Mouse (Mus musculus) spleen, adult 2 months (tissue): ENCODE results near the gene Tbxas1. TPM values are rescaled to one million over a fixed set of nuclear protein-coding genes. Genes with fewer than 3 reads are reported as not detected.

Experiments used
- DNase-seq, 2 experiments: peaks; one replicate each; pipeline versions ENCODE4 v3.0.0 to v3.0.0-alpha.2; 2012 to 2021; ENCODE audit warnings: low spot score in 2 of 2, low read depth in 1 of 2
- H3K27ac ChIP-seq: fragments of 200-500 bp; 2 replicates; pipeline ENCODE4 v1.5.1; 2012; ENCODE audit warnings: low read length, inconsistent platforms; ENCODE audit not compliant: insufficient read depth
- H3K27me3 ChIP-seq: fragments of 200-500 bp; 2 replicates; pipeline ENCODE4 v1.6.1; 2012; ENCODE audit warnings: mild to moderate bottlenecking, moderate library complexity, low read length, inconsistent platforms; ENCODE audit not compliant: control insufficient read depth, insufficient read depth
- H3K36me3 ChIP-seq: fragments of 200-500 bp; 2 replicates; pipeline ENCODE4 v1.6.1; 2012; ENCODE audit warnings: mild to moderate bottlenecking, low read length, inconsistent platforms; ENCODE audit not compliant: control insufficient read depth, insufficient read depth
- H3K4me1 ChIP-seq: fragments of 200-500 bp; 2 replicates; pipeline ENCODE4 v1.6.1; 2011; ENCODE audit warnings: inconsistent platforms; ENCODE audit not compliant: control insufficient read depth, insufficient read depth, insufficient read length
- H3K4me3 ChIP-seq: fragments of 200-500 bp; 2 replicates; pipeline ENCODE4 v1.5.1; 2011; ENCODE audit warnings: mild to moderate bottlenecking, inconsistent platforms; ENCODE audit not compliant: insufficient read depth, insufficient read length; ENCODE audit errors: extremely low read depth
- CTCF ChIP-seq: fragments of 200-500 bp; IDR thresholded peaks from 2 replicates; pipeline ENCODE4 v1.5.1; 2011; ENCODE audit warnings: mild to moderate bottlenecking, inconsistent platforms; ENCODE audit not compliant: insufficient read depth, insufficient read length, insufficient replicate concordance; ENCODE audit errors: extremely low read depth
- POLR2A ChIP-seq: fragments of 200-500 bp; IDR thresholded peaks from 2 replicates; pipeline ENCODE4 v1.6.1; 2011; ENCODE audit warnings: low read depth, low read length, inconsistent platforms
- WGBS: fragments of 180-500 bp; shearing (Covaris S2); methylation state at CpG from one replicate; pipeline ENCODE4 v1.1.7; 2018; 5-methylcytosine and 5-hydroxymethylcytosine counted together
- polyA plus RNA-seq: library from polyadenylated mRNA; depleted of rRNA; stranded (reverse); fragments of >200 nt; gene quantifications from 2 replicates; pipeline ENCODE4 v1.2.3, GENCODE M21; 2012

Tbxas1 gene
- polyA plus RNA-seq, 1 experiment, result 14.0 TPM

DNA sequence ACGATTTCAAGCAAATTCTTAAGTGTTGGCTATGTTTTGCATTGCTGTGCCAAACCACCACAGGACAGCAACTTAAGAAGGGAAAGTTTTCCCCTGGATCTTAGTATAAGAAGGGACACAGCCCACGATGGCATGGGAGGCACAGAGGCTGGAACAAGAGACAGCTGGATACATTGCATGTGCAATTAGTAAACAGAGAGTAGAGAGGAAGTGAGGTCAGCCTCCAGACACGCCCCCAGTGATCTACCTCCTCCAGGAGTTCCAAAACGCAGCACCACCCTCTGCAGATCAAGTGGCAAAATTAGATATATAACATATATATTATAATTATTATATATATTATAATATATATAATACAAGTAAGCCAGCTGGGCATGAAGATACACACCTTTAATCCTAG is 132.9 kb downstream of the Tbxas1 start:
- TF ChIP-seq CTCF, result no peak
- no peak for TF ChIP-seq POLR2A
- H3K36me3 ChIP-seq, result no peaks in the 10 kb centered on the region
- H3K27ac ChIP-seq, result 0 out of 2 replicates have a peak overlapping the region, but pooled peaks have one; percentile 33
- no peaks in the 10 kb centered on the region for H3K27me3 ChIP-seq
- WGBS, result 50% methylated on average over 4 of the region's 4 CpGs
- H3K4me1 ChIP-seq, result peaks cover 23% of the 10 kb centered on the region
- H3K4me3 ChIP-seq, result no peak overlapping the region
- DNase-seq, result peak in 1 of 2 experiments; percentile 11

DNA sequence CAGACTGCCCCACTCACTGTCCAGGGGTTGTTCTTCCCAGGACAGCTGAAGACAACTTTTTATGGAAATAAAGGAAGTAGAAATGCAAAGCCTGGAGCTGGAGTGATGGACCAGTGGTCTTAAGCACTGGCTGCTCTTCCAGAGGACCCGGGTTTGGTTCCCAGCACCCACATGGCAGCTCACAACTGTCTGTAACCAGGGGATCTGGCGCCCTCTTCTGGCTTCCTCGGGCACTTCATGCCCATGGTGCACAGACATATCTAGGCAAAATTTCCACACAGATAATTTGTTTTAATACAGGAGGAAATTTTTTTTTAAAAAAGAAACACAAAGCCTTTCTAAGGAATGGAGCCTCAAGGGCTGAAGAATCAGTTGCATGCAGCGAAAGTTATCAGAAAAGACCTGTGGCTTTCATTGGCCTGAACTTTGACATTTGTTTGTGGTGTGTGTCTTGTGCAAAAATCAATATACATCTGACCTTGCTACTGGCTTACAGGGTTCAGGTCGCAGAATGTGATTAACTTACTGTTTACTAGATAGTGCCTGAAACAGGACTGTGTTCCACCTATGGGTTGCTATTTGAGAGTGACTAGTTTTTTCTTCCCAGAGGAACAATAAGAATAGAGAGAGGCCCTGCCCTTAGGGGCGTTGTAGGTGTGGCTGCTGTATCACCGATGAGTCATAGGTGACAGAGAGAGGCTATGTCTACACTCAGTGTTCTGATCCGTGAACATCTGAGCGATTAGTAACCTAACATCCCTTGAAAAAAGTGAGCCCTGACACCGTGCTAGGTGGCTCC is 138.0 kb downstream of the Tbxas1 start:
- TF ChIP-seq POLR2A (no peak), CTCF (no peak)
- 96% methylated on average over 10 of the region's 10 CpGs for WGBS
- DNase-seq, result no peak
- H3K4me3 ChIP-seq, result no peak overlapping the region
- H3K27me3 ChIP-seq, result no peaks in the 10 kb centered on the region
- H3K27ac ChIP-seq, result no peak overlapping the region
- no peaks in the 10 kb centered on the region for H3K4me1 ChIP-seq
- H3K36me3 ChIP-seq, result no peaks in the 10 kb centered on the region

DNA sequence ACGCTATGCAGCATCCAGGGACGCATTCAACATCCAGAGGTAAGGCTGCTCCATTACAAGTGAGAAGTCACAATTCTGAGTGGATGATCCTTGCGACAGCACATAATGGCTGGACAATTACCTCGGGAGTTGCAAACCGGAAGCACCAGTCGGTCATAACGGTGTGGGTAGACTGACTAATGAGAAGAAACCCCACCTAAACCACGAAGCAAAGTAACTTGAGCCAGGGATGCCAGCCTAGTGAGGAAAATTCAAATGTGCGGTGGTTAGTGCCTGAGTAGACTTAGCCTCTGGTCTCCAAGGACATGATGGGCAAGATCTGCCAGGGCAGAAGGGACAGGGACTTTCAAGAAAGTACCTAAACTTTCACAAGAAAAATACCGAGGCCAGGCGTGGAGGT is 142.7 kb downstream of the Tbxas1 start:
- WGBS, result 91% methylated on average over 11 of the region's 11 CpGs
- no peak for DNase-seq
- H3K36me3 ChIP-seq, result no peaks in the 10 kb centered on the region

DNA sequence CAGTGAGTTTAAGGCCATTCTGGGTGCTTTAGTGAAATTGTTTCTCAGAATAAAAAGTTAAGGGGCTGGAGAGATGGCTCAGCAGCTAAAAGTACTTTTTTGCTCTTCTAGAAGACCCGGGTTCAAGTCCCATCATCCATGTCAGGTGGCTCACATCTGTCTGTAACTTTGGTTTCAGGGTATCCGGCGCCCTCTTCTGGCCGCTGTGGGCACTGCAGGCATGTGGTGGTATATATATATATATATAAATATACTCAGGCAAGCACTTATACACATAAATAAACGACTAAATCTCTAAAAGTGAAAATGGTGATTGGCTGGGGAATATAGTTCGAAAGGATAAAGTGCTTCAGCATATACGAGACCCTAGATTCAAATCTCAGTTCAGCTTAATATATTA is 143.6 kb downstream of the Tbxas1 start:
- 81% methylated on average over 7 of the region's 7 CpGs for WGBS
- no peaks in the 10 kb centered on the region for H3K36me3 ChIP-seq
- no peak overlapping the region for H3K27ac ChIP-seq
- no peaks in the 10 kb centered on the region for H3K4me1 ChIP-seq
- no peak overlapping the region for H3K4me3 ChIP-seq
- TF ChIP-seq CTCF, result peak; percentile 16; the same call in 1 of the 2 replicates
- no peak for TF ChIP-seq POLR2A
- no peak for DNase-seq
- no peaks in the 10 kb centered on the region for H3K27me3 ChIP-seq

More for the DNA sequence above, 142.7 kb downstream of the Tbxas1 start:
- no peaks in the 10 kb centered on the region for H3K27me3 ChIP-seq
- H3K4me3 ChIP-seq, result no peak overlapping the region
- TF ChIP-seq POLR2A (no peak), CTCF (no peak)
- H3K27ac ChIP-seq, result no peak overlapping the region
- no peaks in the 10 kb centered on the region for H3K4me1 ChIP-seq

DNA sequence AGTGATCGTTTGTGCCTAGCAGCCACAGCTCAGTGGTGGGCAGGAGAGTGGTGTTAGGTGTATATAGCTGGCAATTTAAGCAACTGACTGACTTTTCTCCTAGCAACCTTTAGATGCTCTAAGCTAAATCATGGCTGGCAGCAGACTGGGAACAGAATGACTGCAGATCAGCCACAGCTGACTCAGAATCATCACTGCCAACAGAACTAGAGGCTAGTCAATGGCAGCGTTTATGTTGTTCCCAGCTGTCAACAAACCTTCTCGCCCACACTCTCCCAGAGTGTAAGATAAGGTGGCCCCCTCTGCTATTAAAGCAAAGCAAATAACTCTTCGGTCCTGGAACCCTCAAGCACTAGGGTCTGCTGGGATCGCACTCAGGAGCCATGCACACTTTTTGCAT is 144.0 kb downstream of the Tbxas1 start:
- no peak overlapping the region for H3K4me3 ChIP-seq
- H3K27me3 ChIP-seq, result no peaks in the 10 kb centered on the region
- no peak overlapping the region for H3K27ac ChIP-seq
- WGBS, result 93% methylated on average over 5 of the region's 5 CpGs
- TF ChIP-seq CTCF (no peak), POLR2A (no peak)
- H3K36me3 ChIP-seq, result no peaks in the 10 kb centered on the region
- DNase-seq, result no peak
- no peaks in the 10 kb centered on the region for H3K4me1 ChIP-seq

DNA sequence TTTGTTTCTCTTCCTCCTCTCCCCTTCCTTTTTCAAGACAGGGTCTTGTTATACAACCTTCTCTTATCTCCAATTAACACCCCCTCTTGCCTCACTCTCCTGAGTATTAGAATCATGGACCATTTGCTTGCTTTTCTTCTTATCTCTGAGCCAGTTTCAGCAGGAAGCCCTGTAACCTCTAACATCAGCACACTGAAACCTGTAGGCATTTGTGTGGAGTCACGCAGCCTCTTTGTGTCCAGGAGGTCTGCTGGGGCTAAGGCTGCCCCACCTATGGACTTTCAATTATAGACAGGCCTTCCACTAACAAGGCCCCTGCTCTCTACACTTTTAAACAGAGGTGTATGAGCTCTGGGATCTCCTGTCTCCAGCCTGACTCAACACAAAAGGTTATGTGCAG is 146.7 kb downstream of the Tbxas1 start:
- Histone ChIP-seq H3K4me3 (no peak overlapping the region), H3K27me3 (no peaks in the 10 kb centered on the region), H3K36me3 (no peaks in the 10 kb centered on the region), H3K27ac (no peak overlapping the region), H3K4me1 (no peaks in the 10 kb centered on the region)
- WGBS, result 82% methylated on average over 1 of the region's 1 CpGs
- no peak for TF ChIP-seq POLR2A
- TF ChIP-seq CTCF, result no peak
- no peak for DNase-seq
